Mouse (Mus musculus): ENCODE results near the gene Rab4b.

GRCm38 (mm10) chr7:27212626-27213025, 33.9 kb upstream of the Rab4b start:
- TF ChIP-seq CTCF (conservative IDR thresholded peaks at IDR 0.05; ENCODE audit: insufficient read depth, insufficient read length, low read depth, low read length) (no peak), POLR2A (IDR thresholded peaks at IDR 0.05; ENCODE audit: low read depth, low read length) (no peak)
